Mouse (Mus musculus) testis, postnatal 10 days (tissue): Measurements from ENCODE around the gene Dnajc7.
A peak's percentile ranks its signal among the peaks of the same experiment; 100 is the strongest.
"Not testable (repeated sequence)": the region's sequence is repeated elsewhere in the genome, so short reads cannot be mapped to it uniquely, and the experiment has no call there.

Experiments
- DNase-seq: peaks from one replicate; pipeline ENCODE4 v3.0.0; 2021; ENCODE audit warnings: low spot score

Gene Dnajc7

DNA sequence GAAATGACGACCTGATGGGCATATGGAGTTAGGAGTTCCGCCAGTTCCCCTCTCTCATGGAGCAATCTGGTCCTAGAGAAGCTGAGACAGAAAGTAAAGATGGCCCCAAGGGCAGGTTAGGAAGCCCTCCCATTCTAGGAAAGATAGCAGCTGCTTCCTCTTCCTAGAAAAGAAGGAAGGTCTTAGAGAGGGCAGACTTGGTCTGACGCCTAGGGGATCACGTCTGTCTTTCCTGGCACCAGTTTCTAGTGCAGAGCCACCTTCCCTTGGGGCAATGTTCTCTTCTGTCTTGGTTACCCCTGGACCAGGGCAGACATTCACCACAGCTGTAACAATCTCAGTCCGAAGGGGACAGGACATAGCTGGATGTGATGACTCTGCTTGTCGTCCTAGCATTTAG, 71.8 kb downstream of the Dnajc7 start:
- no peak for DNase-seq

DNA sequence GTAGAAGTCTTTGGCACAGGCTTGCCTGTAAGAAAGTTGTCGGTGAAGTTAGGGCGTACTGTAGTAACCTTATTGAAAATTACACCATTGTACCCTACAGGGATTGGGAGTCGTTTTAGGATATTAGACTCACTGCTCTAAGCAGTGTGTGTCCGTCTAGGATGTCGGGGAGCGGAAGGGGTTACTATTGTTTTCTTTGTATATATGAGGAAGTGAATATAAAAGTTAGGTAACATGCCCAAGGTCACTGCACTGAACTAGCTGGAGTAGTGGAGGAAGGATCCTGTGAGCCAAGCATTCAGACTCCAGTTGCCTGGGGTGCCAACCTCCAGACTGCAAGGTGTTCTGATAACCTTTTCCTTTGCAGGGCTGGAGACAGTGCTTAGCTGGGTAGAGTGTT, 73.0 kb downstream of the Dnajc7 start:
- no peak for DNase-seq

- DNase-seq = no peak
Measured at GRCm38 (mm10) chr11:100545746-100546085, 74.3 kb downstream of the Dnajc7 start.

- peak; percentile 88 for DNase-seq
Measured at GRCm38 (mm10) chr11:100544832-100545745, 74.9 kb downstream of the Dnajc7 start, which contains the start of gene Ttc25. Gene Ttc25 (plus strand): TSS chr11:100545607.

DNA sequence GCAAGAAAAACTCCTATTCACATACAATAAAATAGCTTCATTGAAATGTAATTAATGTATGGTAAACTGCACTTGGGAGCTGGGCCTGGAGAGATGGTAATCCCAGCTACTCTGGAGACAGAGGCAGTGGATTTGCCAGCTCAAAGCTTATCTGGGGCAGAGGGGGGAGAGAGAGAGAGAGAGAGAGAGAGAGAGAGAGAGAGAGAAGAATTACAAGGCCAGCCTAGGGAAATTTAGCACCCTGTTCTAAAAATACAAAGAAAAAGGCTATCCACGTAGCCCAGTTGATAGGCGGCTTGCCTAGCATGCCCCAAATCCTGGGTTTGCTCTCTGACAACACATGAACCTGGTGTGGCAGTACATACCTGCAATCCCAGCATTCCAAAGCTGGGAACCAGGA, 78.4 kb downstream of the Dnajc7 start:
- no peak for DNase-seq

- no peak for DNase-seq
Measured at GRCm38 (mm10) chr11:100540966-100541365, 79.0 kb downstream of the Dnajc7 start.

DNA sequence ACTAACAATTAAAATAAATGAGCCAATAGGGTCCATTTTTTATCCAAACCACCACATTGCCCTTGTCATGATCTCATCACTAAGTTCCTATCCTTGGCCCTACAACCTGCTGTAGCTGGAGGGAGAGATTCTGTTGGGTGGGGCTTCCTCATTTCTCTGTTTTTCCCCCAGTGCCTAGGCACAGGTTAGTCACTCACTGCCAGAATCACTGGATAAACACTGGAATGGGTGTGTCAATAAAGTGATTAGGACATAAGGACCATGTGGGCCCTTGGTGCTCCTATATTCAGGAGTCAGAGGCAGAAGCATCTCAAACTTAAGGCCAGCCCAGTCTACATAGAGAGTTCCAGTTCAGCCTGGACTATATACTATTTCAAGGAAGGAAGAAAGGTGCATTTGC, 83.5 kb downstream of the Dnajc7 start:
- DNase-seq = no peak

- no peak for DNase-seq
Measured at GRCm38 (mm10) chr11:100535996-100536395, 84.0 kb downstream of the Dnajc7 start.

DNA sequence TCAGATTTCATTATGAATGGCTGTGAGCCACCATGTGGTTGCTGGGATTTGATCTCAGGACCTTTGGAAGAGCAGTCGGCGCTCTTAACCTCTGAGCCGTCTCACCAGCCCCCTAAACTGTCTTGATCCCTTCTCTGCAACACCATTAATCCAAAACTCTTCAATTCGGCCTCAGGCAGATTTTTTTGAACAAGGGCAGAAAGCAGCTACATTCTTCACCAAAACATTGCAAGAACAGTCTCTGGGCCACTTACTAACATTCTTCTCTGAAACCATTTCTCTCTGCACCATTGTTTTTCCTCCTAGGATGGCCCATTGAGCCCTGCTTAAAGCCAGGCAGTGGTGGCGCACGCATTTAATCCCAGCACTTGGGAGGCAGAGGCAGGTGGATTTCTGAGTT, 85.1 kb downstream of the Dnajc7 start:
- DNase-seq = not testable (repeated sequence)

DNA sequence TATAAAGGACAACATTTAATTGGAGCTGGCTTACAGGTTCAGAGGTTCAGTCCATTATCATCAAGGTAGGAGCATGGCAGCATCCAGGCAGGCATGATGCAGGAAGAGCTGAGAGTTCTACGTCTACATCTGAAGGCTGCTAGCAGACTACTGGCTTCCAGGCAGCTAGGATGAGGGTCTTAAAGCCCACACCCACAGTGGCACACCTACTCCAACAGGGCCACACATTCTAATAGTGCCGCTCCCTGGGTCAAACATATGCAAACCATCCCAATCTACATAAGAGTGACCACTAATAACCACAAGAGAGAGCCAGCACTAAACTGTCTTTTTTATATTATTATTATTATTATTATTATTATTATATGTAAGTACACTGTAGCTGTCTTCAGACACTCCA, 85.6 kb downstream of the Dnajc7 start:
- not testable (repeated sequence) for DNase-seq

DNA sequence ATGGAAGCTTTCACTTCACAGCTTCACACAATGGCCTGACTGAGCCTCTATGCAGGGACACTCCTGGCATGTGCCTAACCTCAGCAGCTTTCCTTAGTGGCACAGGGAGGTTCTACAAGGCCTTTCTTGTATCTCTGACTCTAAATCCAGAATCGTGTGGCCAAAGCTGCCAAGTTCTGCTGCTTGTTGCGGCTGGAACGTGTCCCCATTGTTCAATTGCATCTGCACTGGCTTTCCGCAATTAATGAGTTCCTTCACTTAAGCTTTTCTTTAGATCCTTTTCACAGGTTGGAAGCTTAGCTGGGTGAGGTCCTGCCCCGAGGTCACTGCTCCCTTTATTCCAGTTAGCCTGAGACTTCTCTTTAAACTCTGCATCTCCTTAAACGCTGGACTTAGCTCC, 86.1 kb downstream of the Dnajc7 start:
- DNase-seq = no peak
